Mouse (Mus musculus) right cerebral cortex, postnatal 36 days (tissue): Measurements from ENCODE around the gene Klhl31.

ENCODE experiments used
- DNase-seq, 2 experiments: peaks; one replicate each; pipeline ENCODE4 v3.0.0; 2022; ENCODE audit warnings: low spot score in 2 of 2, mixed read lengths in 1 of 2

The Klhl31 gene

DNA sequence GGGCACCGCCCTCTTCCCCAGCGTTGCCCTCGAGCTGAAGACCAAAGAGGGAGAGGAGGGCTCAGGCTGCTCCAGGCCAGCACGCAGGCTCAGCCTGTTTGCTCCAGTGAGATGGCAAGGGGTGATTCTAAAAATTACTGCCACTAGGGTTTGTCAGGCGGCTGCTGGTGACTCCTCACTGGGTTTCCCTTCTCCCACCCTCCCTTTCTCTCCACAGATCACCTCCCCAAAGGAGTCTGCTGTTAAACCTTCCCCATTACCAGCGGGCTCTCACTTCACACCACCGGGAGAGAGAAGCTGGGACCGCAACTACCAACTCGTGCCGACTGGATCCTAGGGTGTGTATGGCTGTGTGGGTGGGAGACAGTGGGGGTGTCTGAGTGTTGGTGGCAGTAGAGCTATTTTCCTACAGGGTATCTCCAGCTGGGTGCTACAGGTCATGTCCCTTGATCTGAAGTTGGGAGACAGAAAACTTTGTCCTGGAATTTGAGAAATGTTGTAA, at the start of gene Klhl31:
Gene Klhl31, plus strand, starts transcription at position 51 of the 502 bp plus-strand sequence.
- DNase-seq = no peak

DNA sequence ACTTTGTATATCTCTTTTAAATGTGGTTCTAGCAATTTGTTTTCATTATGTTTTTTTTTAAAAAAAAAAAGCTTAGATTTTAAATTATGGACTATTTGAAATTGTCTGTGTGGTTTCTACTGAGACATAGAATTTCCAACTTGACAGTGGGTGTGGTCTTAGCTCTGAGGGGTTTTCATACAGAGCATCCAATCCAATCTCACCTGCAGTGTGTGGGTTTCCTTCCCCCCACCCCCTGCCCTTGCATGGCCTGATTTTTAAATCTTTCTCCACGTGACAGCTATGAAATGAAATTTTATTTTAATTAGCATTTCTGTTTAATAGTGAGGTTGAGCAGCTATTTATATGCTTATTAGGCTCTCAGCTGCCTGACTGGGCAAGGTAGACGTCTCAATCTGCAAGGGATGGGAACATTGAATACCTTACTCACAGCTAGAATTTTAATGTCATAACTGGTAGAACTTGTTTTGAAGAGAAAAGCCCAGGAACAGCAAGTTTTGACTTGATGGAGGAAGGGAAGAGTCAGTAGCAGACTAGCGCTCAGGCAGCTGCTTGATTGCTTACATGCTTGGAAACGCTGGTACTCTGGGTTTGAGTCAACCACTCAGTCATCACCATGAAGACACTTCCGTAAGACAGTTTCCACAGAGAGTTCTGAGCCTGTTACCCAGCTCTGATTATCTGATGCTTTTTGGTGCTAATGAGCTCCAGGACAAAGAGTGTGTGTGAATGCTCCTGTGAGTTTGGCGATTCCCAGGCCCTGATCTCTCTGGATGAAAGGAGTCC, 49.3 kb upstream of the Klhl31 start:
- DNase-seq = no peak

DNA sequence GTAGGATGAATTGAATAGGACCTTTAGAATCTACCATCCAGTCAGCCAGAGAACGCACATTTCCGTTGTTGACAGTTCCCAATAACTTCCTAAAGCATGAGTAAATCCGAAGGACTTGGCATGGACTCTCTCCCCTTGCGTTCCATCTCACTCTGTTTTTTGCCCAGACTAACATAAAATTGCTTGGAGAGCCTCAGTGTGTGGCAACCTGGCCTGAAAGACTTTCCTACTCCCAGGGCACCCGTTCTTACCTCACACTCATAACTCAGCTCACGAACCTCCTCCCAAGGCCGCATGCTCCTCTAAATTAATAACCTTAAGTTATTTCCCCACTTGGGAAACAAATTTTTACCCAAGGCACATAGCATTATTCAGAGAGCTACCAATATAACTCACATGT, 48.7 kb upstream of the Klhl31 start:
- no peak for DNase-seq

DNA sequence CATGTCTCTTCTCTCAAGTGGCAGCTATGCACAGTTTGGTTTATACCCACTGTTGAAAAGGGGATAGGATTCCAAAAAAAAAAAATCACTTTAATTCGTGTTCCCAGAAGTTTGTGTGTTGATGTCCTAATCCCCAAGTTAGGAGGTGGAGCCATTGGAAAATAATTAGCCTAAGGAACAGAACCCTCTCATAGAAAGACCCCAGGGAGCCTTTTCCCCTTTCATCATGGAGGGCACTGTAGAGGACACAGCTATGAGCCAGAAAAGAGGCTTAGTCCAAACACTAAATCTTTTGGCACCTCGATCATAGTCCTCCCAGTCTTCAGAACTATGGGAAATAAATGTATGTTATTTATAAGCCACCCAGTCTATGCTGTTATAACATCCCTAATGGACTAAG, 46.8 kb upstream of the Klhl31 start:
- no peak for DNase-seq

DNA sequence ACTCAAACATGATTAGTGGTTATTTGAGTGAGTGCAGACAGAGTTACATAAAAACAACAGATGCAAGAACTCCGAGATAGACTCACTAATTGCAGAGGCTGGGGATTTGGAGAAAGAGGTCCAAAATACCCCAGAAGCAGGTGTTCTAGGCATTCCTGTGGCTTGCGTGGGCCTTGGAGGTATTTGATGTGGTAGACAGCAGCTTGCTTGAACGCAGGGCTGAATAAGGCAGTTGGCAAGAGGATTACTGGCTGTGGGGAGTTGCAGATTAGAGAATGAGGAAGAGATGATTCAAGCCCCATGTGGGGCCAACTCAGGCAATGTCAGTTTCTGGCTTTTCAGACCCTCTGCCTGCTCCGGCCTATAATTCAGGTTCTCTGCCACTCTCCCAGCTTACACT, 43.9 kb upstream of the Klhl31 start:
- no peak for DNase-seq

DNA sequence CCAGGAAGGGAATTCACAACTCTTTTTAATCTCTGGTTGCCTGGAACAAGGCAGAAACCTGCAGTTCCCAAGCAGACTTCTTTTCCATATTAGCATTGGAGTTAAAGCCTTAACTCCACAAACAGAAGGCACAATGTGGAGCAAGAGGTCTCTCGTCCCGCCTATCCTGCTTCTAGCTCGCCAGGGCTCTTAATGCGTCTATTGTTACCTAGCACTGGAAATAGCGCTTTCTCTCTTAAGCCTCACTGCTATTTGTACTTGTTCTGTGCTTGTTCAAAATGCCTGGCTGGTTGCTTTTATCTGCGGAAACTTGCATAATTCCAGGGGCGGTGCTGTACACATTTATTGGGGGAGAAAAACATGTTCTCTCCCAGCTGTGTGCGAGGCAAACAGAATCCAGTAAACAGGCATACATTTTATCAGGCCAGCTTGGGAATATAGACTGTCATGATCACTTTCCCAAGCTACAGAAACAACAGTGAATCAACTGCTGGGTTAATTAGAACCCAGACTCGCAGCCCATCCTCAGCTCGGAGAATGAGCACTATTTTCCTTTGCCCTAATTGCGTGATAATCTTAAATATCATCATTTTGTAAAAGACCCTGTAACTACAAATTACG, 41.2 kb upstream of the Klhl31 start:
- no peak for DNase-seq

DNA sequence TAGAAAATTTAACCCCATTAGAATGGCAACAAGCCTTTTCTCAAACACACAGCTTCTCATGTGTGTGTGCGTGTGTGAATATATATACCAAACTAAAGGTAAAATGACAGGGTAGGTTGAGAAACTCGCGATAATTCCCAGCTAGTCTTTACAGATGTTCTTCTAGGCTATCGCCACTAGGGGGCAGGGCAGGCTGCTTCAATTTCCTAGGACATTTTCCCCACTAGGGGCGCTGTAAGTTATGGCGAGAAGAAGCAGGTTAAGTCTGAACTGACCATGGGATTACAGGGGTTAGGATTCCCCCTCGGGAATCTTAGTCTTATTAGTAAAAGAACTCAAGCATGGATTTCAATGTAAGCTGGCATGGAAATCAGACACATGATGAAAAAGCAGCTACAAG, 39.9 kb upstream of the Klhl31 start:
- peak in 1 of 2 experiments; percentile 41 for DNase-seq

DNA sequence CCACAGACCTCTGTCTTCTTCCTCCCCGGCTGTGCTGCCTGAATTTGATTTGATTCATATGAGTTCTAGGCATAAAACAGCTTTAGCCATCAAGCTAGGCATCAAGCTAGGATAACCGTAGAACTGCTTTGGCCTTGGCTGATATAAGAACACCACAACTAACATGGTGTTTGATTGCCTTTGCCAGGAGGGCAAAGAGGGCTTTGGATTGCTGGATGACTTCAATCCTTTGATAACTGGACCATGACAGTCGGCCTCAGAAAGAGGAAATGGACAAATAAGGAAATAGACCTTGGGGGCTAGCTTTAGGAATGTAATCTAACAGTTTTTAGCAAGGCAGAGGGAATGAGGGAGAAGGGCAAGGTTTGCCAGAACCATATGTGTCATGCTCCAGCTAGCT, 37.7 kb upstream of the Klhl31 start:
- no peak for DNase-seq

DNA sequence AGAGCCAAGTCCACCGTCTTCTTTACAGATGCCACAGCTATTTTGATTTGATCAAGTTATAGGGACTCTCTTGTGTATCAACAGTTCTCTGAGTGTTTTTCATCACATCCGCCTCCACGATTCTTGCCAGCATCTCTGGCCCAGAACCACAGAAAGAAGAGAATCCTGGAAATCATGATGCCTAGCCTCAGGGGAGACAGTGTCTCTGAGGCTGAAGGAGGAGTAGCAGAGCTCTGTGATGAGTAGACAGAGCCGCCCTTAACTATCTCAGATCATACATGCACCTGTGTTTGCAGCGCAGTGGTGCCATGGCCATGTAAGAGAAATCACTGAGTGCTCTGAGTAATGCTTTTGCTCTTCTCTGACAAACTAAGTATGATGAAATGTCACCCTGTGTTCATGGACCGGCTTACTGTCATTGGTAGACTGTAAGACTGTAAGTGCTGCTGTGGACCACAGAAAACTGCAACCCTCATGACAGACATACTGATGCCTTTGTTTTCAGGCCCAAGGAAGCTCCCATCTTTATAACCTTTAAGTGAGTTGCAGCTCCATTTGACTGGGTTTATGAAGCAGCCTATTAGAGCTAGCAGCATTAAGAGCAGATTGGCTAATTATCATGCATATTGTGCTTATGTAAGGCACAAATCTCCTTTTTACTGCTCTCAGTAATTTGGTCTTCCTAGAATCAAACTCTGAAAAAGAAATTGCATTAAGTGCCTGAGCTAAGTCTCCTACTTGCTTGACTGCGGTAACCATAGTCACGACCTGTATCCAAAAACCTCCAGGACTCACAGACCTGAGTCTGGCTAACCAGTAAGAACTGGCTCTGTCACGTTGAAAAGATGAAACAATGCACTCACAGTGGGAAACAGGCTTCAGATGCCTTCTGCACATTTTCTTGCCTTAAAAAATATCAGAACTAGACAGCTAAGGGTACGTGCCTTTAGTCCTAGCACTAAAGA, 33.7 kb upstream of the Klhl31 start:
- DNase-seq = peak in 1 of 2 experiments; percentile 42

DNA sequence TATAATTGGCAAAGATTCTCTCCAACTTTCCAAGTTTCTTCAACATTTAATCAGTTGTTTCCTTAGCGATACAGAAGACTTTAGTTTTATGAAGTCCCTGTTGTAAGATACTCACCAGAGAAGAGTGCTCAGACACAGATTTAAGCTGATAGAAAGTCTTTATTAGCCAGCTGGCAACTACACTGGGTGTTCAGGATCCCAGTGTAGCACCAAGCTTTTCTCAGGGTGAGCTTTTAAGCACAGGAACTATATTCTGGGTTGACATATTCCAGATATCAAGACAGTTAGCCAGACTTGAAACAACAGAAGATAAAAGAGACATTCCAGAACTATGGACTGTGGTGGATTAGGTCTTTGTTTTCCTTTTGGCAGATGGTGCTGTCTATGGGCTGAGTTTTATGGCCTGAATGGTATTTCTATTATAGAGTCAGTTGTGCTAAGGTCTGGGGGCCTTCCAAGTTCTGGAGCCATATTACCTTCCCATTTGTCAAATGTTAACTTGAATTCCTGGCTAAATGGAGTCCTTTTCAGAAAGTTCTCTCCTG, 32.3 kb upstream of the Klhl31 start:
- no peak for DNase-seq

DNA sequence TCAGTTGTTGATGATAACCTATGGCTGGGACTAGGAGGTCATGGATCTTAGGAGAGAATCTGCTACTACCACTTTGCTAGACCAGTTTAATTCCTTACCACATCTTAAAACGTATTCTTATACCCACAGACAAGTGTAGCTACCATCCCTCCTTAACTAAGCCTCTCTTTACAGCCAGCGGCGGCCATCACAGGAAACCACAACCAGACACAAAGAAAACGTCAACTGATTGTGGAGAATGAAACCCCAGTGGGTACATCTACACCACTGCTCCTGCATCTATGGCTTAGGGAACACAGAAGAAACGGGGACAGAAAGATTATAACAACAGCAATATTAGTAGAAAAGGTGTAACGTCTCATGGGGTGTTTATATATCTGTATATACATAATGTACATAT, 29.0 kb upstream of the Klhl31 start:
- no peak for DNase-seq

DNA sequence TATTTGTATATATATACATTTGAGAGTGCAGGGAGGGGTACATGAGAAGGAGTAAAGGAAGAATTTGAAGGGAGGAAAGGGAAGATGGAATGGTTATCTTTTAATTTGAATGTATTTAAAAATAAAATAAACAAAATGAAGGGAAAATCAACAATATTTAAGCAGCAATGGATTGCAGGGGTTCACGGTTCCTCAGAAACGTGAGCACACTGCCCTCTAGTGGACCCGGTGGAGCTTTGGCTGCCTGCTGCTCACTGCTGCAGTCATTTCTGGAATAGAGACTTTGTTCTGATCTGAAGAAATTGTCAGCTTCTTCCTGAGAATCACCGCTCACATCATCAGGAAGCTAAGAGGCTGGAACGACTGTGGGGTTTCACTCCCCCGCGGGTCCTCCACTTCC, 28.5 kb upstream of the Klhl31 start:
- DNase-seq = no peak

DNA sequence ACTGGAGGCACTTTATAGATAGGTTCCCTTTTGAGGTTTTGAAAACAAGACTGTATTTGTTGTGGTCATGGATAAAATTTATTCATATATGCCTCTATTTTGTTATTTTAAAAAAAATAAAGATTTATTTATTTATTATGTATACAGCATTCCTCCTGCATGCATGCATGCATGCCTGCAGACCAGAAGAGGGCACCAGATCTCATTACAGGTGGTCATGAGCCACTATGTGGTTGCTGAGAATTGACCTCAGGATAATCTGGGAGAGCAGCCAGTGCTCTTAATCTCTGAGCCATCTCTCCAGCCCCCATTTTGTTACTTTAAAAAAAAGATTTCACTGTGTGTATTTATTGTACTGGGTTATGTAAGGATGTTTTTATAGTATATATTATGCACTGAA, 25.5 kb upstream of the Klhl31 start:
- DNase-seq = no peak

DNA sequence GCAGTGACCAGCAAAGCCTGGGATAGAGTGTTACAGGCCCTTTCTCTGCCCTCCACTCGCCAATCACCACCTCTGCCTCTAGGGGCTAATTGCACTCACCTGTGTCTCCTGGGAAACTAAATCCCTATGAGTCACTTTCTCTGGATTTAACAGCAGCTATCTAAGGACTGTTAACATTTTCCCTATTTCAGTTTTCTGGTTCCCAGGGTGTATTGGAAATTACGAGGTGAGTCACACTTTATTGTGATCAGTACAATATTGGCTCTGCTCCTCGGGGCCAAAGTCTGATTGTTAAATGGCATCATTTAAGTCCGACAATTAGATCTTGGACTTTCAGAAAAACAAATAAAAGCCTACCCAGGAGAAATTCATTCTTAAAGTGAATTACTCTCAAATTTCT, 24.0 kb upstream of the Klhl31 start:
- DNase-seq = no peak

DNA sequence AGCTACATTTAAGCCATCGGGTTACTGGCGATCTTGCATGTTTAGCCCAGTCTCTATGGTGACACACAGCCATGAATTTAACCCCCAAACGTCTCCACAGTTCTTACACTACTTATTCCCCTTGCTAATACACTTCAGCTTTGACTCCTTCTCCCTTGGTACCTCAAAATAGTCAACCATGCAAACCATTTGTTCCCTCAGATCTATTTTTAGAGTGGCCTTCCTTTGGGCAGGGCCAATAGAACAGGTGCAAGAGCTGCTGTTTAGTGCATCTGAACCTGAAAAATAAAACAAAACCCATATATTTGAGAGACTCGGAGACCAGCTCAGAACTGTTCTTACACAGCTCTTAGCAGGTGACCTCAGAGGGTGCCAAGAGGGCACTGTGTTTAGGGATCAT, 20.4 kb upstream of the Klhl31 start:
- DNase-seq = no peak

DNA sequence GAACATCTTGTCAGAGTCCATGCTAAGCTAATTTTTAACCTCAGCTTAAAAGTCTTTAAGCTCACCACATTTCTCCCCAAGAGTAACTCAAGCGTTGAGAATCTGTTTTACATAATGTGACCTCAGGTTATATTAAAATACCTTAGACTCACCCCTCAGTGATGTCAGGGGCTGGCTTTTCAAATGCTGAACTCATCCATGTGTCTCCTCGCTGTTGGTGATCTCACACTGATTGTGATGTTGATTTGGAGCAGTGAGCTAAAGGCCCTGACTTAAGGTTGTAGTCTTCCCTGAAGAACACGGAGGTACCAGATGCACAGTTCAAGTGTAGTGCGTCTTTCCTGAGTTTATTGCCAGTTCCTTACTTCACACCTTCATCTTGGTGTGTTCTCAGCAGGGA, 19.5 kb upstream of the Klhl31 start:
- no peak for DNase-seq

DNA sequence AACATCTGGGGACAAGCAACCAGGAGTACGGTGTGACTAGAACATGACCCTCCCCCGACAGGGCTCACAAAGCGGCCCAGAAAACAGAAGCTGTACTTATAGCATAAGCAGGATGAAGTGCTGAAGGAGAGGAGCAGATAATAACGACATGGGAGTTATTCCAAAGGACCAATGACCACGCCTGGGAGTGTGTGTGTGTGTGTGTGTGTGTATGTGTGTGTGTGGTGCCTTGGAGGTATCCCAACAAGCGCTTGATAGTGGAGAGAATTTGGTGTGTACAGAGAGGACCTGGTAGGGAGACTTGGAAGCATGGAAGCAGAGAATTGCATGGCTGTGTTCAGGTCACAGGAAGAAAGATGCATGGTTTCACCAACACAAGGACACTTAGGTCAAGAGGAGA, 18.5 kb upstream of the Klhl31 start:
- no peak for DNase-seq

DNA sequence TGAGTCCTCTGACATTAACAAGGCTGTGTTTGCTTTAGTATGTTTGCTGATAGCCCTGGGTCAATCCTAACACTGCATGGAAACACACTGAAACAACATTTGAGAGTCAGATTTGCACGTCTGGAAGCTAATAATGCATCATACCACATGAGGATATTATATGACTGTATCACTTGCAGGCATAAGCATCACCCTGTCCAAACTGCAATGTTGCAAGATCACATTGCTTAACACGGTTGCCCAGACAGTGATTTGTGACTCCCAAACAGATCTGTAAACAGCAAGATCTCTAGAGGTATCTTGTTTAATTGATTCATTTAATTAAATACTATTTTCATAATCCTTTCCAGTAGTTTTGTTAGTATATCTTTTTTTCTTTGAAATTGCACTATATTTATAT, 17.9 kb upstream of the Klhl31 start:
- DNase-seq = no peak

DNA sequence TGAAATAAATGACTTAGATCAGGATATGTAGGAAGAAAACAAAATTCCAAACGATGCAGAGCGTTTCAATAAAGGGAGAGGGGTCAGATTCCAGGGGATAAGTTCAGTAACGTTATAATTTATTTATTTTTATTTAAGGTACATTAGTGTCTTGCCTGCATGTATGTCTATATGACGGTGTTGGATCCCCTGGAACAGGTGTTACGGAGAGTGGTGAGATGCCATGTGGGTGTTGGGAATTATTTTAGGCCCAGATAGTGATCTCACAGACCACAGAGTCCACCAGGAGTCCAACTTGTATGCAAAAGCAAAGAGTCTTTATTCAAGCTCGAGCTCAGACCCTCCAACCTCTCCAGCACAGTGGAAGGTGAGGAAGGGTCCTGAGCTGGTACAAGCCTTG, 16.2 kb upstream of the Klhl31 start:
- no peak for DNase-seq

DNA sequence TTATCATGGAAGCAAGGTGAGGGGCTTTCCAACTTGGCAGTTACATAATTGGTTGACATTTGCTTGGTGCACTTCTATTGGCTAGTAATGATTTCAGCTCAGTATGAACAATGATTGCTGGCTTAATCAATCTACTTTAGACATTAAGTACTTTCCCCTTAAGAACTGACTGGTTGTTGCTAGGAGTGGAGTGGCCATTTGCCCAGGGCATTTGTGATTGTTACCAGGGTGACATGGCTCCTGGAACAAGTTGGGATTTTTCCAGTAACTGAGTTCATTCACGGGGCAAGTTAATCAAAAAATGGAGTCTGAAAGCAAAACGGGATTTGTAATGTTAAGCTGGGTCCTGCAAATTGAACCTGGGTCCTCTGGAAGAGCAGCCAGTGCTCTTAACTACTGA, 15.8 kb upstream of the Klhl31 start:
- no peak for DNase-seq

DNA sequence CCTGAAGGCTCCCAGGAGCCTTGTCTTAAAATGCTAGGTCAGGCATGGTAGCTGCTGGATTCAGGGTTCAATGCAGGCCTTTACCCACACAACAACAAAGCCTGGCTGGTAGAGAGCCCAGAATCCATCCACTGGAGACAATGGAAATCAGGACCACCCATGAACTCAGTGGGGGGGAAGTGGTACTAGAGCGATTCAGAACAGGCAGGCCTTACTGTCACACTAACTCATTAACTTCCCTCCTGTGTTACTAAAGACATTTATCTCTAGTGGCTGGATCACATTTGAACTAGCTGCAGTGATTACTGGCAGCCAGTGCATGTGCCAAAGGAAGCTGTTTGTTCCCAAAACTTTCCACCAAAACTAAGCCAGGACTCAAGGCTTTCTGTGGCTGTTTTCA, 13.4 kb upstream of the Klhl31 start:
- no peak for DNase-seq
